Mouse (Mus musculus) erythroblast, embryonic 14.5 days (primary cell): ENCODE results near the gene Oip5. TPM values are rescaled to one million over a fixed set of nuclear protein-coding genes. Genes with fewer than 3 reads are reported as not detected.

Source experiments
- H3K27me3 ChIP-seq: 2 replicates; pipeline ENCODE4 v1.6.1; 2012; ENCODE audit warnings: inconsistent platforms; ENCODE audit not compliant: control insufficient read depth
- H3K36me3 ChIP-seq: 2 replicates; pipeline ENCODE4 v1.6.1; 2012; ENCODE audit warnings: mild to moderate bottlenecking, inconsistent platforms; ENCODE audit not compliant: control insufficient read depth
- H3K4me1 ChIP-seq: 2 replicates; pipeline ENCODE4 v1.6.1; 2012; ENCODE audit warnings: inconsistent platforms; ENCODE audit not compliant: control insufficient read depth
- H3K4me3 ChIP-seq: replicated peaks from 2 replicates; pipeline ENCODE3; 2012; ENCODE audit warnings: moderate library complexity, mild to moderate bottlenecking, inconsistent platforms
- H3K9me3 ChIP-seq: 2 replicates; pipeline ENCODE4 v1.6.1; 2012; ENCODE audit warnings: low read length, inconsistent platforms, mixed read lengths; ENCODE audit not compliant: control insufficient read depth
- GATA1 ChIP-seq: IDR thresholded peaks from 2 replicates; pipeline ENCODE4 v1.6.1; 2012; ENCODE audit warnings: low read length, inconsistent platforms, mixed read lengths
- TAL1 ChIP-seq: IDR thresholded peaks from 3 replicates; pipeline ENCODE4 v1.6.1; 2012; ENCODE audit warnings: low read length, inconsistent platforms, mixed read lengths
- polyA plus RNA-seq: library from polyadenylated mRNA; stranded (reverse); fragments of >175 nt; gene quantifications from 2 replicates; pipeline ENCODE4 v1.2.3, GENCODE M21; 2012

Oip5 gene
- polyA plus RNA-seq, 1 experiment, result 6.2 TPM

- Histone ChIP-seq H3K9me3 (no peaks in the 10 kb centered on the region), H3K27me3 (no peaks in the 10 kb centered on the region), H3K4me1 (no peaks in the 10 kb centered on the region), H3K4me3 (no peak overlapping the region), H3K36me3 (peaks cover 67% of the 10 kb centered on the region)
- no peak for TF ChIP-seq GATA1
- TF ChIP-seq TAL1, result no peak
These were observed 53.0 kb downstream of the Oip5 start for GRCm38 (mm10) chr2:119565284-119565683.

GRCm38 (mm10) chr2:119561794-119562193 lies 56.5 kb downstream of the Oip5 start:
- H3K4me1 ChIP-seq, result peaks cover 8% of the 10 kb centered on the region
- H3K4me3 ChIP-seq, result no peak overlapping the region
- H3K36me3 ChIP-seq, result peaks cover 58% of the 10 kb centered on the region
- H3K27me3 ChIP-seq, result no peaks in the 10 kb centered on the region
- TF ChIP-seq GATA1 (no peak), TAL1 (no peak)
- H3K9me3 ChIP-seq, result no peaks in the 10 kb centered on the region

Other genes starting within 250 kb of the Oip5 start
- 0.22 and 0.26 TPM in 2 replicates for gene Ino80, start 140.8 kb downstream of the Oip5 start, polyA plus RNA-seq
- gene Exd1, start 70.8 kb downstream of the Oip5 start, polyA plus RNA-seq, result not detected in 2 replicates
- 2.0 and 2.3 TPM in 2 replicates for gene Chp1, start 70.8 kb downstream of the Oip5 start, polyA plus RNA-seq
- gene Nusap1, start 171 bp downstream of the Oip5 start, polyA plus RNA-seq, result 1.8 and 1.9 TPM in 2 replicates
- gene Ndufaf1, start 44.4 kb upstream of the Oip5 start, polyA plus RNA-seq, result 0.16 and 0.62 TPM in 2 replicates
- gene Rtf1, start 56.6 kb upstream of the Oip5 start, polyA plus RNA-seq, result 5.3 and 5.8 TPM in 2 replicates
- 0.05 and 0.06 TPM in 2 replicates for gene Itpka, start 123.9 kb upstream of the Oip5 start, polyA plus RNA-seq
- gene Ltk, start 142.0 kb upstream of the Oip5 start, polyA plus RNA-seq, result not detected in 2 replicates
- 0.74 and 0.80 TPM in 2 replicates for gene Rpap1, start 169.1 kb upstream of the Oip5 start, polyA plus RNA-seq
- 0.01 TPM in 1 of 2 replicates, not detected in the other for gene Tyro3, start 179.3 kb upstream of the Oip5 start, polyA plus RNA-seq